Mouse (Mus musculus) midbrain, embryonic 12.5 days (tissue): ENCODE measurements around the gene Kbtbd3. TPM values are rescaled to one million over a fixed set of nuclear protein-coding genes. Genes with fewer than 3 reads are reported as not detected.

Experiments used
- ATAC-seq: fragments of 200-750 bp; cut with Nextera tagmentation; 2 replicates; pipeline ENCODE4 v1.8.0; 2017; ENCODE audit warnings: low read depth, moderate TSS enrichment, moderate library complexity; ENCODE audit not compliant: low FRiP score
- H3K27ac ChIP-seq: fragments of 300-500 bp; sonication (generic); replicated peaks from 2 replicates; pipeline ENCODE4 v1.5.1; 2016; ENCODE audit warnings: mild to moderate bottlenecking
- H3K27me3 ChIP-seq: fragments of 300-500 bp; sonication (generic); 2 replicates; pipeline ENCODE4 v1.6.1; 2016; ENCODE audit warnings: mild to moderate bottlenecking
- H3K36me3 ChIP-seq: fragments of 300-500 bp; sonication (generic); 2 replicates; pipeline ENCODE4 v1.6.1; 2016
- H3K4me1 ChIP-seq: fragments of 300-500 bp; sonication (generic); 2 replicates; pipeline ENCODE4 v1.6.1; 2016
- H3K4me2 ChIP-seq: fragments of 300-500 bp; sonication (generic); replicated peaks from 2 replicates; pipeline ENCODE4 v1.6.1; 2016; ENCODE audit warnings: mild to moderate bottlenecking, moderate library complexity
- H3K4me3 ChIP-seq: fragments of 300-500 bp; sonication (generic); 2 replicates; pipeline ENCODE4 v1.5.1; 2016; ENCODE audit warnings: mild to moderate bottlenecking
- H3K9ac ChIP-seq: fragments of 300-500 bp; sonication (generic); replicated peaks from 2 replicates; pipeline ENCODE4 v1.6.1; 2016; ENCODE audit warnings: mild to moderate bottlenecking, moderate library complexity
- H3K9me3 ChIP-seq: fragments of 300-500 bp; sonication (generic); 2 replicates; pipeline ENCODE4 v1.6.1; 2016; ENCODE audit warnings: mild to moderate bottlenecking
- WGBS: fragments of 180-500 bp; shearing (Covaris S2); methylation state at CpG from one replicate; pipeline ENCODE4 v1.1.7; 2016; 5-methylcytosine and 5-hydroxymethylcytosine counted together
- polyA plus RNA-seq: library from polyadenylated mRNA; unstranded; fragments of >200 nt; fragmentation: Nextera tagmentation; extraction: Ambion mirVana; gene quantifications from 2 replicates; pipeline ENCODE4 v1.2.1, GENCODE M21; 2016

Gene Kbtbd3
- polyA plus RNA-seq = 9.9 and 10.4 TPM in 2 replicates

- no peaks in the 10 kb centered on the region for H3K36me3 ChIP-seq
- peak within 1 kb of the TSS; percentile 90 for H3K27ac ChIP-seq
- peak within 1 kb of the TSS; percentile 75 for H3K4me2 ChIP-seq
- H3K27me3 ChIP-seq = no peaks in the 10 kb centered on the region
- peak; percentile 98 for ATAC-seq
- H3K9ac ChIP-seq = peak within 1 kb of the TSS; percentile 86
- H3K4me1 ChIP-seq = peaks cover 13% of the 10 kb centered on the region
- peak within 1 kb of the TSS; percentile 68 for H3K4me3 ChIP-seq
- WGBS = under 1% methylated on average over 53 of the region's 53 CpGs
- H3K9me3 ChIP-seq = no peaks in the 10 kb centered on the region
These were observed at the start of gene Kbtbd3, which contains the start of gene Aasdhppt for GRCm38 (mm10) chr9:4309351-4310085. Kbtbd3 (plus strand) TSS chr9:4309833. Aasdhppt (minus strand) TSS chr9:4309471.

- ATAC-seq = peak; percentile 74
- peak overlapping the region; percentile 30 for H3K4me3 ChIP-seq
- 44% methylated on average over 65 of the region's 65 CpGs for WGBS
- H3K9me3 ChIP-seq = peaks cover 10% of the 10 kb centered on the region
- no peaks in the 10 kb centered on the region for H3K4me1 ChIP-seq
- H3K27me3 ChIP-seq = no peaks in the 10 kb centered on the region
- H3K9ac ChIP-seq = no peak overlapping the region
- no peak overlapping the region; the same call in 1 of the 2 replicates for H3K4me2 ChIP-seq
- no peaks in the 10 kb centered on the region for H3K36me3 ChIP-seq
- no peak overlapping the region for H3K27ac ChIP-seq
These were observed 49.5 kb upstream of the Kbtbd3 start for GRCm38 (mm10) chr9:4259841-4260745.

- no peaks in the 10 kb centered on the region for H3K4me1 ChIP-seq
- H3K4me2 ChIP-seq = no peak overlapping the region; the same call in 1 of the 2 replicates
- no peak; the same call in 1 of the 2 replicates for ATAC-seq
- peaks cover 10% of the 10 kb centered on the region for H3K9me3 ChIP-seq
- no peaks in the 10 kb centered on the region for H3K27me3 ChIP-seq
- no peaks in the 10 kb centered on the region for H3K36me3 ChIP-seq
- H3K4me3 ChIP-seq = peak overlapping the region; percentile 30
- 65% methylated on average over 12 of the region's 12 CpGs for WGBS
- H3K27ac ChIP-seq = no peak overlapping the region
- H3K9ac ChIP-seq = no peak overlapping the region
These were observed 48.9 kb upstream of the Kbtbd3 start for GRCm38 (mm10) chr9:4260746-4261090.

GRCm38 (mm10) chr9:4266881-4267280, 42.8 kb upstream of the Kbtbd3 start:
- Histone ChIP-seq H3K27ac (no peak overlapping the region), H3K9ac (no peak overlapping the region), H3K9me3 (no peaks in the 10 kb centered on the region), H3K4me1 (no peaks in the 10 kb centered on the region), H3K4me3 (no peak overlapping the region), H3K4me2 (no peak overlapping the region), H3K27me3 (no peaks in the 10 kb centered on the region), H3K36me3 (no peaks in the 10 kb centered on the region)
- ATAC-seq = no peak; the same call in 1 of the 2 replicates
- WGBS = 96% methylated on average over 3 of the region's 3 CpGs

GRCm38 (mm10) chr9:4283850-4284249, 25.8 kb upstream of the Kbtbd3 start:
- Histone ChIP-seq H3K9me3 (0 out of 2 replicates have a peak, but pooled peaks cover 2% of the 10 kb centered on the region), H3K27ac (no peak overlapping the region), H3K9ac (no peak overlapping the region), H3K36me3 (peaks cover 5% of the 10 kb centered on the region; the same call in 1 of the 2 replicates), H3K4me3 (no peak overlapping the region), H3K4me2 (no peak overlapping the region), H3K27me3 (no peaks in the 10 kb centered on the region), H3K4me1 (no peaks in the 10 kb centered on the region)
- ATAC-seq = no peak
- 6% methylated on average over 3 of the region's 3 CpGs for WGBS

GRCm38 (mm10) chr9:4300466-4300865, 9.2 kb upstream of the Kbtbd3 start:
- no peak overlapping the region for H3K9ac ChIP-seq
- H3K4me3 ChIP-seq = no peak overlapping the region
- no peak for ATAC-seq
- no peaks in the 10 kb centered on the region for H3K27me3 ChIP-seq
- H3K4me2 ChIP-seq = no peak overlapping the region
- no peaks in the 10 kb centered on the region for H3K4me1 ChIP-seq
- no peak overlapping the region for H3K27ac ChIP-seq
- H3K36me3 ChIP-seq = peaks cover 30% of the 10 kb centered on the region
- no peaks in the 10 kb centered on the region for H3K9me3 ChIP-seq
- 97% methylated on average over 2 of the region's 2 CpGs for WGBS

- H3K4me2 ChIP-seq = no peak overlapping the region
- ATAC-seq = no peak
- H3K27me3 ChIP-seq = no peaks in the 10 kb centered on the region
- no peak overlapping the region for H3K27ac ChIP-seq
- no peaks in the 10 kb centered on the region for H3K9me3 ChIP-seq
- no peak overlapping the region for H3K9ac ChIP-seq
- WGBS = 69% methylated on average over 1 of the region's 1 CpGs
- no peak overlapping the region for H3K4me3 ChIP-seq
- H3K4me1 ChIP-seq = peaks cover 6% of the 10 kb centered on the region
- H3K36me3 ChIP-seq = peaks cover 12% of the 10 kb centered on the region
These were observed 4.8 kb upstream of the Kbtbd3 start for GRCm38 (mm10) chr9:4304867-4305266.

- peak overlapping the region; percentile 75 for H3K4me2 ChIP-seq
- H3K9ac ChIP-seq = peak overlapping the region; percentile 86
- under 1% methylated on average over 36 of the region's 36 CpGs for WGBS
- H3K9me3 ChIP-seq = no peaks in the 10 kb centered on the region
- H3K4me1 ChIP-seq = peaks cover 13% of the 10 kb centered on the region
- H3K36me3 ChIP-seq = no peaks in the 10 kb centered on the region
- no peaks in the 10 kb centered on the region for H3K27me3 ChIP-seq
- ATAC-seq = peak; percentile 57
- peak overlapping the region; percentile 68 for H3K4me3 ChIP-seq
- peak overlapping the region; percentile 90 for H3K27ac ChIP-seq
These were observed 844 bp upstream of the Kbtbd3 start for GRCm38 (mm10) chr9:4308628-4309350.

GRCm38 (mm10) chr9:4310706-4311105, 1.1 kb downstream of the Kbtbd3 start:
- peaks cover 13% of the 10 kb centered on the region for H3K4me1 ChIP-seq
- H3K27ac ChIP-seq = no peak overlapping the region
- H3K36me3 ChIP-seq = no peaks in the 10 kb centered on the region
- peak overlapping the region; percentile 75 for H3K4me2 ChIP-seq
- no peaks in the 10 kb centered on the region for H3K27me3 ChIP-seq
- no peak for ATAC-seq
- H3K9ac ChIP-seq = peak overlapping the region; percentile 86
- H3K4me3 ChIP-seq = peak overlapping the region; percentile 68; the same call in 1 of the 2 replicates
- H3K9me3 ChIP-seq = no peaks in the 10 kb centered on the region
- WGBS = 83% methylated on average over 3 of the region's 3 CpGs

GRCm38 (mm10) chr9:4311162-4311561, 1.5 kb downstream of the Kbtbd3 start:
- ATAC-seq = no peak
- Histone ChIP-seq H3K27ac (no peak overlapping the region), H3K9me3 (no peaks in the 10 kb centered on the region), H3K36me3 (no peaks in the 10 kb centered on the region), H3K4me2 (peak overlapping the region; percentile 75; the same call in 1 of the 2 replicates), H3K27me3 (no peaks in the 10 kb centered on the region), H3K4me1 (peaks cover 13% of the 10 kb centered on the region), H3K9ac (no peak overlapping the region), H3K4me3 (no peak overlapping the region)
- whole genome bisulfite sequencing = 89% methylated on average over 3 of the region's 3 CpGs

GRCm38 (mm10) chr9:4313946-4314345, 4.3 kb downstream of the Kbtbd3 start:
- H3K4me2 ChIP-seq = no peak overlapping the region
- H3K27me3 ChIP-seq = no peaks in the 10 kb centered on the region
- H3K27ac ChIP-seq = no peak overlapping the region
- no peaks in the 10 kb centered on the region for H3K9me3 ChIP-seq
- H3K4me1 ChIP-seq = peaks cover 7% of the 10 kb centered on the region
- H3K36me3 ChIP-seq = no peaks in the 10 kb centered on the region
- no peak for ATAC-seq
- H3K9ac ChIP-seq = no peak overlapping the region
- 77% methylated on average over 4 of the region's 4 CpGs for WGBS
- H3K4me3 ChIP-seq = no peak overlapping the region
